Mouse (Mus musculus) embryo, embryonic 10.5 days (tissue): ENCODE results near the gene Ceacam18.
A peak's percentile ranks its signal among the peaks of the same experiment; 100 is the strongest.

Source experiments
- DNase-seq: peaks from one replicate; pipeline ENCODE4 v3.0.0-alpha.2; 2015; ENCODE audit warnings: low spot score

Gene Ceacam18

GRCm38 (mm10) chr7:43668582-43668981 is 34.1 kb downstream of the Ceacam18 start:
- peak; percentile 65 for DNase-seq

- DNase-seq: no peak
These were observed 36.7 kb downstream of the Ceacam18 start for GRCm38 (mm10) chr7:43671064-43671808.

GRCm38 (mm10) chr7:43671809-43672580 is 37.5 kb downstream of the Ceacam18 start, which contains the start of gene Ctu1:
Ctu1 (plus strand) TSS chr7:43672016.
- DNase-seq: peak; percentile 96

- DNase-seq: peak; percentile 24
These were observed 38.2 kb downstream of the Ceacam18 start for GRCm38 (mm10) chr7:43672581-43673260.

GRCm38 (mm10) chr7:43675091-43675490 is 40.6 kb downstream of the Ceacam18 start:
- no peak for DNase-seq

- DNase-seq: peak; percentile 49
These were observed 44.0 kb downstream of the Ceacam18 start for GRCm38 (mm10) chr7:43678517-43678916.

- peak; percentile 76 for DNase-seq
These were observed 46.5 kb downstream of the Ceacam18 start for GRCm38 (mm10) chr7:43680960-43681359.

GRCm38 (mm10) chr7:43682511-43682910 is 48.0 kb downstream of the Ceacam18 start:
- DNase-seq: peak; percentile 17

GRCm38 (mm10) chr7:43685088-43685487 is 50.6 kb downstream of the Ceacam18 start:
- no peak for DNase-seq

- DNase-seq: no peak
These were observed 55.6 kb downstream of the Ceacam18 start, which contains the start of gene Klk14 for GRCm38 (mm10) chr7:43690118-43690517. Klk14 (plus strand) TSS chr7:43690418.
